ENCODE assay signal across 15 mouse cellular contexts in the genomic region with DNA sequence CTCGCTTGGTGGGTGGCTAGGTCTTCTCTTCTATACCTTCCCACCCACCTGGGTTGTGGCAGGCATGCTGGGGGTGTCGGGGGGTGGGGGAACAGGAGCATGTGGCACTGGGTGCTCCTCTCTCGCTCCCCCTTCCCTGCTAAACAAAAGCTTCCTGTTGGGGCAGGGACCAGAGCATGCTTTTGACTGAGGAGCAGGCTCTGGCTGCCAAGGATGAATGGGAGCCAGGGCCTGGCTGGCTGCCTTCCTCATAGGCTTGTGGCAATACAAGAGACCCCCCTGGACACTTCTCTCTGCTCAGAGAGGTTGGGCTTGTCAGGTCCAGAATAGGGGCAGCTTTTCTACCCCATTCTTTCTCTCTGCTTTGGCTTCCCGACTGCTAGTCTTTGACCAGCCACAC. TPM values are rescaled to one million over a fixed set of nuclear protein-coding genes. Genes with fewer than 3 reads are reported as not detected.
A peak's percentile ranks its signal among the peaks of the same experiment; 100 is the strongest.
DNase-seq lines count a peak whose midpoint lies in the region; ATAC-seq and TF ChIP-seq lines count a peak whose summit lies in the region.
"Had no signal": no experiment of that assay in that cellular context is flagged by ENCODE, and none has a peak within 500 bp of the region (broad histone marks: within the 10 kb centered on the region; RNA-seq: fewer than 3 reads in every experiment).

No protein-coding gene starts in this region.

- no peak overlapping the region for H3K4me2 ChIP-seq in forebrain, embryonic 15.5 days (replicated peaks)
- no peak overlapping the region for H3K4me2 ChIP-seq in forebrain, embryonic 11.5 days (ENCODE audit: low read depth, low read length, severe bottlenecking)
- H3K4me2 ChIP-seq in lung, embryonic 16.5 days (ENCODE audit: low read depth, low read length): no peak overlapping the region
- H3K4me2 ChIP-seq in liver, embryonic 12.5 days: no peak overlapping the region
- H3K4me2 ChIP-seq: heart, embryonic 13.5 days; stomach, embryonic 15.5 days had no signal

- H3K4me1 ChIP-seq in forebrain, embryonic 15.5 days: peaks cover 20% of the 10 kb centered on the region
- no peaks in the 10 kb centered on the region for H3K4me1 ChIP-seq in forebrain, embryonic 11.5 days (replicated peaks; ENCODE audit: control insufficient read depth, insufficient read depth, low read length)
- no peaks in the 10 kb centered on the region for H3K4me1 ChIP-seq in lung, embryonic 16.5 days (replicated peaks; ENCODE audit: control insufficient read depth, insufficient read depth, low read length)
- H3K4me1 ChIP-seq in lung, adult 2 months (ENCODE audit: control insufficient read depth, insufficient read depth, low read length): no peaks in the 10 kb centered on the region
- H3K4me1 ChIP-seq in liver, embryonic 12.5 days: no peaks in the 10 kb centered on the region
- H3K4me1 ChIP-seq: megakaryocyte, embryonic 14.5 days; stomach, embryonic 15.5 days had no signal

- TF ChIP-seq CTCF in lung, adult 2 months (IDR thresholded peaks at IDR 0.05; ENCODE audit: insufficient read depth, low read length): no peak

- no peak for TF ChIP-seq POLR2A in lung, adult 2 months (IDR thresholded peaks at IDR 0.05; ENCODE audit: borderline replicate concordance, extremely low read depth, low read depth, low read length)

- no peaks in the 10 kb centered on the region for H3K36me3 ChIP-seq in forebrain, embryonic 15.5 days
- no peaks in the 10 kb centered on the region for H3K36me3 ChIP-seq in forebrain, embryonic 11.5 days (ENCODE audit: control insufficient read depth, insufficient read depth, low read length)
- H3K36me3 ChIP-seq in lung, embryonic 16.5 days (ENCODE audit: control insufficient read depth, insufficient read depth, low read length): no peaks in the 10 kb centered on the region
- no peaks in the 10 kb centered on the region for H3K36me3 ChIP-seq in liver, embryonic 12.5 days
- H3K36me3 ChIP-seq: heart, embryonic 13.5 days; stomach, embryonic 15.5 days had no signal

- no peak overlapping the region for H3K4me3 ChIP-seq in forebrain, embryonic 15.5 days
- no peak overlapping the region for H3K4me3 ChIP-seq in forebrain, embryonic 11.5 days (ENCODE audit: low read depth, low read length)
- H3K4me3 ChIP-seq in lung, embryonic 16.5 days (ENCODE audit: low read length): no peak overlapping the region
- no peak overlapping the region for H3K4me3 ChIP-seq in lung, adult 2 months (replicated peaks; ENCODE audit: extremely low read depth, low read depth, low read length)
- no peak overlapping the region for H3K4me3 ChIP-seq in liver, embryonic 12.5 days
- H3K4me3 ChIP-seq: heart, embryonic 13.5 days; megakaryocyte, embryonic 14.5 days; stomach, embryonic 15.5 days had no signal

- no peaks in the 10 kb centered on the region for H3K9me3 ChIP-seq in forebrain, embryonic 15.5 days
- H3K9me3 ChIP-seq in forebrain, embryonic 11.5 days (ENCODE audit: control insufficient read depth, low read length): no peaks in the 10 kb centered on the region
- no peaks in the 10 kb centered on the region for H3K9me3 ChIP-seq in lung, embryonic 16.5 days (ENCODE audit: control insufficient read depth, low read length)
- H3K9me3 ChIP-seq in liver, embryonic 12.5 days (replicated peaks): no peaks in the 10 kb centered on the region
- H3K9me3 ChIP-seq: heart, embryonic 13.5 days; megakaryocyte, embryonic 14.5 days; stomach, embryonic 15.5 days had no signal

- ATAC-seq in forebrain, embryonic 15.5 days (replicated peaks): peak; percentile 47; the same call in 1 of the 2 replicates
- no peak for ATAC-seq in forebrain, embryonic 11.5 days (replicated peaks; ENCODE audit: low FRiP score)
- ATAC-seq in lung, embryonic 16.5 days (ENCODE audit: low read depth): peak; percentile 53; the same call in 1 of the 2 replicates
- ATAC-seq in liver, embryonic 12.5 days: no peak
- ATAC-seq: Patski had no signal

- H3K9ac ChIP-seq in forebrain, embryonic 15.5 days (replicated peaks): no peak overlapping the region
- no peak overlapping the region for H3K9ac ChIP-seq in forebrain, embryonic 11.5 days (ENCODE audit: low read length)
- H3K9ac ChIP-seq in lung, embryonic 16.5 days (ENCODE audit: low read length): no peak overlapping the region
- H3K9ac ChIP-seq in liver, embryonic 12.5 days: no peak overlapping the region
- H3K9ac ChIP-seq: heart, embryonic 13.5 days; stomach, embryonic 15.5 days had no signal

- no peaks in the 10 kb centered on the region for H3K27me3 ChIP-seq in forebrain, embryonic 15.5 days
- H3K27me3 ChIP-seq in forebrain, embryonic 11.5 days (ENCODE audit: control insufficient read depth, insufficient read depth, low read length): no peaks in the 10 kb centered on the region
- H3K27me3 ChIP-seq in lung, embryonic 16.5 days (ENCODE audit: control insufficient read depth, insufficient read depth, low read depth, low read length): no peaks in the 10 kb centered on the region
- H3K27me3 ChIP-seq in liver, embryonic 12.5 days (replicated peaks): peaks cover 8% of the 10 kb centered on the region; the same call in 1 of the 2 replicates
- H3K27me3 ChIP-seq: stomach, embryonic 15.5 days had no signal

- DNase-seq in forebrain, embryonic 11.5 days (ENCODE audit: low spot score): no peak
- no peak for DNase-seq in lung, adult 2 months
- DNase-seq in cerebellum, postnatal 10 days: peak; percentile 90 to 95
- DNase-seq in layer of hippocampus, postnatal 36 days: peak; percentile 39 to 43
- DNase-seq in adipocyte (ENCODE audit: low spot score): no peak

- WGBS in forebrain, embryonic 15.5 days: 43% methylated on average over 4 of the region's 4 CpGs
- WGBS in forebrain, embryonic 11.5 days: 76% methylated on average over 4 of the region's 4 CpGs
- 47% methylated on average over 4 of the region's 4 CpGs for WGBS in lung, embryonic 16.5 days
- 44% methylated on average over 4 of the region's 4 CpGs for WGBS in lung, adult 2 months
- WGBS in liver, embryonic 12.5 days (ENCODE audit: insufficient replicate concordance): 65% methylated on average over 4 of the region's 4 CpGs

- H3K27ac ChIP-seq in forebrain, embryonic 15.5 days (replicated peaks): 0 out of 2 replicates have a peak overlapping the region, but pooled peaks have one; percentile 21
- no peak overlapping the region for H3K27ac ChIP-seq in forebrain, embryonic 11.5 days (ENCODE audit: low read depth, low read length)
- no peak overlapping the region for H3K27ac ChIP-seq in lung, embryonic 16.5 days (ENCODE audit: low read length)
- H3K27ac ChIP-seq in liver, embryonic 12.5 days: no peak overlapping the region
- H3K27ac ChIP-seq: heart, embryonic 13.5 days; stomach, embryonic 15.5 days had no signal

RNA-seq across cellular contexts. Expression of gene Gm10803, which starts 39.3 kb away (rescaled TPM):
- not detected in 2 replicates for polyA plus RNA-seq in forebrain, embryonic 15.5 days (2015; fragmentation: Nextera tagmentation; extraction: Ambion mirVana)
- polyA plus RNA-seq in forebrain, embryonic 11.5 days (2014; fragmentation: Nextera tagmentation; extraction: Ambion mirVana): not detected in 2 replicates
- not detected in 2 replicates for polyA plus RNA-seq in lung, embryonic 16.5 days (2015; fragmentation: Nextera tagmentation; extraction: Ambion mirVana)
- polyA plus RNA-seq in lung, adult 2 months (2012; rRNA removed): not detected in 2 replicates
- total RNA-seq in layer of hippocampus, postnatal 36 days (2021): not detected
- polyA plus RNA-seq in liver, embryonic 12.5 days (2016; fragmentation: Nextera tagmentation; extraction: Ambion mirVana): not detected in 2 replicates
- total RNA-seq: left cerebral cortex, postnatal 14 days had no signal
- polyA plus RNA-seq: C2C12; heart, embryonic 13.5 days; kidney, embryonic 14.5 days; Patski; stomach, embryonic 15.5 days had no signal

RNA-seq across cellular contexts. Expression of gene Cd82, which starts 58.1 kb away (rescaled TPM):
- 17.6 and 19.6 TPM in 2 replicates for polyA plus RNA-seq in forebrain, embryonic 15.5 days (2015; fragmentation: Nextera tagmentation; extraction: Ambion mirVana)
- 4.5 and 5.2 TPM in 2 replicates for polyA plus RNA-seq in forebrain, embryonic 11.5 days (2014; fragmentation: Nextera tagmentation; extraction: Ambion mirVana)
- polyA plus RNA-seq in lung, embryonic 16.5 days (2015; fragmentation: Nextera tagmentation; extraction: Ambion mirVana): 63.6 and 81.5 TPM in 2 replicates
- polyA plus RNA-seq in lung, adult 2 months (2012; rRNA removed): 170 and 176 TPM in 2 replicates
- 10 to 100 TPM; 21.6 to 23.5 TPM for total RNA-seq in layer of hippocampus, postnatal 36 days (2021)
- polyA plus RNA-seq in liver, embryonic 12.5 days (2016; fragmentation: Nextera tagmentation; extraction: Ambion mirVana): 46.2 and 49.4 TPM in 2 replicates

Comparison
In these comparisons a context has a peak if more than half of its experiments do, and no peak if none do; other contexts are left out.
1. ATAC-seq: peak in forebrain, embryonic 15.5 days (single experiment) and lung, embryonic 16.5 days (single experiment); none in forebrain, embryonic 11.5 days (single experiment) and liver, embryonic 12.5 days (single experiment).
2. DNase-seq: peak in cerebellum, postnatal 10 days (2 of 2) and layer of hippocampus, postnatal 36 days (2 of 2); none in forebrain, embryonic 11.5 days (single experiment), lung, adult 2 months (single experiment) and adipocyte (single experiment).